Mouse (Mus musculus): ENCODE results near the gene Olfr641. TPM values are rescaled to one million over a fixed set of nuclear protein-coding genes. Genes with fewer than 3 reads are reported as not detected.

Olfr641 gene
- not detected in 2 replicates for polyA plus RNA-seq (2015; fragmentation: Nextera tagmentation; extraction: Ambion mirVana)

- Histone ChIP-seq H3K4me2 (replicated peaks) (no peak within 1 kb of the TSS), H3K4me3 (no peak within 1 kb of the TSS), H3K27me3 (no peaks in the 10 kb centered on the region), H3K9ac (replicated peaks) (no peak within 1 kb of the TSS), H3K27ac (replicated peaks) (no peak within 1 kb of the TSS), H3K9me3 (no peaks in the 10 kb centered on the region), H3K36me3 (no peaks in the 10 kb centered on the region), H3K4me1 (no peaks in the 10 kb centered on the region)
- WGBS: 83% methylated on average over 1 of the region's 1 CpGs
- no peak for ATAC-seq (replicated peaks)
These were observed at the start of gene Olfr641 for GRCm38 (mm10) chr7:104035145-104035544. Gene Olfr641 (plus strand): TSS chr7:104035445.

- Histone ChIP-seq H3K9me3 (no peaks in the 10 kb centered on the region), H3K36me3 (no peaks in the 10 kb centered on the region)
- no peak for ATAC-seq (replicated peaks)
These were observed 36.8 kb upstream of the Olfr641 start, which contains the start of gene Olfr638 for GRCm38 (mm10) chr7:103998446-103998845. Gene Olfr638 (plus strand): TSS chr7:103998746.

GRCm38 (mm10) chr7:103999124-103999523 lies 36.1 kb upstream of the Olfr641 start:
- no peaks in the 10 kb centered on the region for H3K27me3 ChIP-seq
- H3K4me3 ChIP-seq: no peak overlapping the region
- no peak for ATAC-seq (replicated peaks)
- H3K4me1 ChIP-seq: no peaks in the 10 kb centered on the region
- H3K27ac ChIP-seq (replicated peaks): no peak overlapping the region
- no peak overlapping the region for H3K4me2 ChIP-seq (replicated peaks)
- H3K9ac ChIP-seq (replicated peaks): no peak overlapping the region
- no peaks in the 10 kb centered on the region for H3K36me3 ChIP-seq
- H3K9me3 ChIP-seq: no peaks in the 10 kb centered on the region

More at GRCm38 (mm10) chr7:103998446-103998845, 36.8 kb upstream of the Olfr641 start, which contains the start of gene Olfr638:
- no peaks in the 10 kb centered on the region for H3K27me3 ChIP-seq
- no peak within 1 kb of the TSS for H3K27ac ChIP-seq (replicated peaks)
- no peak within 1 kb of the TSS for H3K4me3 ChIP-seq
- H3K4me1 ChIP-seq: no peaks in the 10 kb centered on the region
- H3K4me2 ChIP-seq (replicated peaks): no peak within 1 kb of the TSS
- H3K9ac ChIP-seq (replicated peaks): no peak within 1 kb of the TSS

- Histone ChIP-seq H3K4me2 (replicated peaks) (no peak within 1 kb of the TSS), H3K36me3 (no peaks in the 10 kb centered on the region), H3K27ac (replicated peaks) (no peak within 1 kb of the TSS), H3K4me3 (no peak within 1 kb of the TSS), H3K9ac (replicated peaks) (no peak within 1 kb of the TSS), H3K4me1 (no peaks in the 10 kb centered on the region), H3K9me3 (no peaks in the 10 kb centered on the region), H3K27me3 (no peaks in the 10 kb centered on the region)
- ATAC-seq (replicated peaks): no peak
These were observed 18.0 kb upstream of the Olfr641 start, which contains the start of gene Olfr639 for GRCm38 (mm10) chr7:104017203-104017602. Gene Olfr639 (minus strand): TSS chr7:104017303.

GRCm38 (mm10) chr7:104018953-104019352 lies 16.3 kb upstream of the Olfr641 start:
- WGBS: 94% methylated on average over 1 of the region's 1 CpGs

GRCm38 (mm10) chr7:104021651-104022050 lies 13.6 kb upstream of the Olfr641 start:
- no peak overlapping the region for H3K27ac ChIP-seq (replicated peaks)

More at GRCm38 (mm10) chr7:104018953-104019352, 16.3 kb upstream of the Olfr641 start:
- Histone ChIP-seq H3K9ac (replicated peaks) (no peak overlapping the region), H3K9me3 (no peaks in the 10 kb centered on the region), H3K4me3 (no peak overlapping the region), H3K4me1 (no peaks in the 10 kb centered on the region), H3K27me3 (no peaks in the 10 kb centered on the region), H3K27ac (replicated peaks) (no peak overlapping the region), H3K36me3 (no peaks in the 10 kb centered on the region), H3K4me2 (replicated peaks) (no peak overlapping the region)
- no peak for ATAC-seq (replicated peaks)

GRCm38 (mm10) chr7:104025473-104025872 lies 9.8 kb upstream of the Olfr641 start, which contains the start of gene Olfr640:
Gene Olfr640 (minus strand): TSS chr7:104025573.
- H3K27ac ChIP-seq (replicated peaks): no peak within 1 kb of the TSS
- no peak within 1 kb of the TSS for H3K4me3 ChIP-seq
- no peak within 1 kb of the TSS for H3K4me2 ChIP-seq (replicated peaks)
- no peak for ATAC-seq (replicated peaks)
- no peaks in the 10 kb centered on the region for H3K4me1 ChIP-seq
- H3K36me3 ChIP-seq: no peaks in the 10 kb centered on the region
- no peak within 1 kb of the TSS for H3K9ac ChIP-seq (replicated peaks)
- no peaks in the 10 kb centered on the region for H3K27me3 ChIP-seq
- H3K9me3 ChIP-seq: no peaks in the 10 kb centered on the region
- 85% methylated on average over 6 of the region's 6 CpGs for WGBS

More at GRCm38 (mm10) chr7:104021651-104022050, 13.6 kb upstream of the Olfr641 start:
- no peak overlapping the region for H3K4me2 ChIP-seq (replicated peaks)
- H3K27me3 ChIP-seq: no peaks in the 10 kb centered on the region
- WGBS: 96% methylated on average over 6 of the region's 6 CpGs
- H3K4me3 ChIP-seq: no peak overlapping the region
- H3K4me1 ChIP-seq: no peaks in the 10 kb centered on the region
- no peaks in the 10 kb centered on the region for H3K36me3 ChIP-seq
- H3K9ac ChIP-seq (replicated peaks): no peak overlapping the region
- no peak for ATAC-seq (replicated peaks)
- no peaks in the 10 kb centered on the region for H3K9me3 ChIP-seq

GRCm38 (mm10) chr7:104026978-104027377 lies 8.3 kb upstream of the Olfr641 start:
- Histone ChIP-seq H3K27me3 (no peaks in the 10 kb centered on the region), H3K27ac (replicated peaks) (no peak overlapping the region), H3K9ac (replicated peaks) (no peak overlapping the region), H3K36me3 (no peaks in the 10 kb centered on the region), H3K4me2 (replicated peaks) (no peak overlapping the region), H3K9me3 (no peaks in the 10 kb centered on the region), H3K4me3 (no peak overlapping the region), H3K4me1 (no peaks in the 10 kb centered on the region)
- WGBS: 83% methylated on average over 3 of the region's 3 CpGs
- no peak for ATAC-seq (replicated peaks)

- Histone ChIP-seq H3K9me3 (no peaks in the 10 kb centered on the region), H3K4me2 (replicated peaks) (no peak overlapping the region), H3K36me3 (no peaks in the 10 kb centered on the region), H3K9ac (replicated peaks) (no peak overlapping the region), H3K4me3 (no peak overlapping the region), H3K27ac (replicated peaks) (no peak overlapping the region), H3K27me3 (no peaks in the 10 kb centered on the region), H3K4me1 (no peaks in the 10 kb centered on the region)
- 92% methylated on average over 4 of the region's 4 CpGs for WGBS
- no peak for ATAC-seq (replicated peaks)
These were observed 15.5 kb downstream of the Olfr641 start for GRCm38 (mm10) chr7:104050745-104051144.

GRCm38 (mm10) chr7:104052566-104052965 lies 17.3 kb downstream of the Olfr641 start, which contains the start of gene Olfr642:
Gene Olfr642 (minus strand): TSS chr7:104052666.
- H3K9ac ChIP-seq (replicated peaks): no peak within 1 kb of the TSS
- no peak for ATAC-seq (replicated peaks)
- H3K9me3 ChIP-seq: no peaks in the 10 kb centered on the region
- H3K4me1 ChIP-seq: no peaks in the 10 kb centered on the region
- no peaks in the 10 kb centered on the region for H3K36me3 ChIP-seq
- no peak within 1 kb of the TSS for H3K4me3 ChIP-seq
- 66% methylated on average over 1 of the region's 1 CpGs for WGBS
- H3K27me3 ChIP-seq: no peaks in the 10 kb centered on the region
- H3K27ac ChIP-seq (replicated peaks): no peak within 1 kb of the TSS
- H3K4me2 ChIP-seq (replicated peaks): no peak within 1 kb of the TSS

GRCm38 (mm10) chr7:104059215-104059614 lies 24.0 kb downstream of the Olfr641 start:
- Histone ChIP-seq H3K4me3 (no peak overlapping the region), H3K4me1 (no peaks in the 10 kb centered on the region), H3K36me3 (no peaks in the 10 kb centered on the region), H3K27ac (replicated peaks) (no peak overlapping the region), H3K9ac (replicated peaks) (no peak overlapping the region), H3K9me3 (no peaks in the 10 kb centered on the region), H3K27me3 (no peaks in the 10 kb centered on the region), H3K4me2 (replicated peaks) (no peak overlapping the region)
- WGBS: 89% methylated on average over 1 of the region's 1 CpGs
- no peak for ATAC-seq (replicated peaks)

- no peaks in the 10 kb centered on the region for H3K4me1 ChIP-seq
- no peaks in the 10 kb centered on the region for H3K36me3 ChIP-seq
- no peaks in the 10 kb centered on the region for H3K27me3 ChIP-seq
- no peak within 1 kb of the TSS for H3K9ac ChIP-seq (replicated peaks)
- H3K4me2 ChIP-seq (replicated peaks): no peak within 1 kb of the TSS
- no peaks in the 10 kb centered on the region for H3K9me3 ChIP-seq
- H3K27ac ChIP-seq (replicated peaks): no peak within 1 kb of the TSS
- H3K4me3 ChIP-seq: no peak within 1 kb of the TSS
- ATAC-seq (replicated peaks): no peak
- 49% methylated on average over 2 of the region's 2 CpGs for WGBS
These were observed 26.1 kb downstream of the Olfr641 start, which contains the start of gene 4930516K23Rik for GRCm38 (mm10) chr7:104061345-104061744. Gene 4930516K23Rik (minus strand): TSS chr7:104061445.

- Histone ChIP-seq H3K27ac (replicated peaks) (no peak within 1 kb of the TSS), H3K27me3 (no peaks in the 10 kb centered on the region), H3K9me3 (0 out of 2 replicates have a peak, but pooled peaks cover 2% of the 10 kb centered on the region), H3K4me1 (no peaks in the 10 kb centered on the region), H3K4me2 (replicated peaks) (no peak within 1 kb of the TSS), H3K36me3 (no peaks in the 10 kb centered on the region), H3K4me3 (no peak within 1 kb of the TSS), H3K9ac (replicated peaks) (no peak within 1 kb of the TSS)
- WGBS: 73% methylated on average over 2 of the region's 2 CpGs
- ATAC-seq (replicated peaks): no peak
These were observed 36.5 kb downstream of the Olfr641 start, which contains the start of gene Olfr644 for GRCm38 (mm10) chr7:104071769-104072168. Gene Olfr644 (minus strand): TSS chr7:104071869.

Measured in forebrain, embryonic 15.5 days (tissue).